Mouse (Mus musculus) embryonic facial prominence, embryonic 13.5 days (tissue): Measurements from ENCODE around the gene Ccdc8. TPM values are rescaled to one million over a fixed set of nuclear protein-coding genes. Genes with fewer than 3 reads are reported as not detected.
A peak's percentile ranks its signal among the peaks of the same experiment; 100 is the strongest.

Experiments used
- ATAC-seq: fragments of 200-750 bp; cut with Nextera tagmentation; 2 replicates; pipeline ENCODE4 v1.8.0; 2017; ENCODE audit warnings: low read depth; ENCODE audit not compliant: insufficient number of reproducible peaks, insufficient read depth, low FRiP score, low TSS enrichment
- H3K27ac ChIP-seq: fragments of 300-500 bp; sonication (generic); 2 replicates; pipeline ENCODE4 v1.5.1; 2015; ENCODE audit warnings: moderate library complexity, mild to moderate bottlenecking, inconsistent platforms
- H3K27me3 ChIP-seq: fragments of 300-500 bp; sonication (generic); 2 replicates; pipeline ENCODE4 v1.6.1; 2015; ENCODE audit warnings: mild to moderate bottlenecking, inconsistent platforms
- H3K36me3 ChIP-seq: fragments of 300-500 bp; sonication (generic); 2 replicates; pipeline ENCODE4 v1.6.1; 2015; ENCODE audit warnings: mild to moderate bottlenecking, inconsistent platforms
- H3K4me1 ChIP-seq: fragments of 300-500 bp; sonication (generic); 2 replicates; pipeline ENCODE4 v1.6.1; 2015; ENCODE audit warnings: inconsistent platforms
- H3K4me2 ChIP-seq: fragments of 300-500 bp; sonication (generic); 2 replicates; pipeline ENCODE4 v1.6.1; 2015; ENCODE audit warnings: moderate library complexity, mild to moderate bottlenecking, inconsistent platforms
- H3K4me3 ChIP-seq: fragments of 300-500 bp; sonication (generic); 2 replicates; pipeline ENCODE4 v1.5.1; 2015; ENCODE audit warnings: mild to moderate bottlenecking, inconsistent platforms
- H3K9ac ChIP-seq: fragments of 300-500 bp; sonication (generic); 2 replicates; pipeline ENCODE4 v1.6.1; 2015; ENCODE audit warnings: mild to moderate bottlenecking, inconsistent platforms
- H3K9me3 ChIP-seq: fragments of 300-500 bp; sonication (generic); 2 replicates; pipeline ENCODE4 v1.6.1; 2016; ENCODE audit warnings: inconsistent platforms
- WGBS: fragments of 180-500 bp; shearing (Covaris S2); methylation state at CpG from one replicate; pipeline ENCODE4 v1.1.7; 2015; ENCODE audit warnings: mixed read lengths; 5-methylcytosine and 5-hydroxymethylcytosine counted together
- polyA plus RNA-seq: library from polyadenylated mRNA; unstranded; fragments of >200 nt; fragmentation: Nextera tagmentation; extraction: Ambion mirVana; gene quantifications from 2 replicates; pipeline ENCODE4 v1.2.1, GENCODE M21; 2015

Gene Ccdc8
- polyA plus RNA-seq, 1 experiment from 2014 or later = 22.1 TPM

- Histone ChIP-seq H3K36me3 (peaks cover 90% of the 10 kb centered on the region), H3K4me2 (no peak overlapping the region), H3K4me3 (no peak overlapping the region), H3K27me3 (no peaks in the 10 kb centered on the region), H3K4me1 (0 out of 2 replicates have a peak, but pooled peaks cover 4% of the 10 kb centered on the region), H3K27ac (no peak overlapping the region), H3K9me3 (no peaks in the 10 kb centered on the region), H3K9ac (no peak overlapping the region)
- WGBS = 92% methylated on average over 2 of the region's 2 CpGs
- no peak for ATAC-seq
These were observed 25.4 kb downstream of the Ccdc8 start for GRCm38 (mm10) chr7:17017921-17018320.

GRCm38 (mm10) chr7:17019426-17020166 lies 27.1 kb downstream of the Ccdc8 start:
- Histone ChIP-seq H3K9me3 (no peaks in the 10 kb centered on the region), H3K9ac (0 out of 2 replicates have a peak overlapping the region, but pooled peaks have one; percentile 27), H3K27me3 (no peaks in the 10 kb centered on the region), H3K27ac (no peak overlapping the region), H3K4me3 (no peak overlapping the region), H3K4me2 (no peak overlapping the region), H3K36me3 (peaks cover 87% of the 10 kb centered on the region), H3K4me1 (peaks cover 11% of the 10 kb centered on the region)
- WGBS = 90% methylated on average over 7 of the region's 7 CpGs
- no peak for ATAC-seq

- no peak for ATAC-seq
- Histone ChIP-seq H3K9me3 (no peaks in the 10 kb centered on the region), H3K4me1 (peaks cover 33% of the 10 kb centered on the region), H3K9ac (peak overlapping the region; percentile 11; the same call in 1 of the 2 replicates), H3K4me2 (no peak overlapping the region), H3K36me3 (peaks cover 68% of the 10 kb centered on the region), H3K27ac (no peak overlapping the region), H3K27me3 (no peaks in the 10 kb centered on the region), H3K4me3 (no peak overlapping the region)
- WGBS = 93% methylated on average over 15 of the region's 15 CpGs
These were observed 29.7 kb downstream of the Ccdc8 start for GRCm38 (mm10) chr7:17022176-17022575.

- ATAC-seq = no peak
- Histone ChIP-seq H3K4me2 (no peak overlapping the region), H3K9me3 (no peaks in the 10 kb centered on the region), H3K9ac (peak overlapping the region; percentile 49; the same call in 1 of the 2 replicates), H3K27me3 (no peaks in the 10 kb centered on the region), H3K36me3 (peaks cover 62% of the 10 kb centered on the region), H3K4me1 (peaks cover 33% of the 10 kb centered on the region), H3K4me3 (no peak overlapping the region), H3K27ac (peak overlapping the region; percentile 33; the same call in 1 of the 2 replicates)
- 73% methylated on average over 4 of the region's 4 CpGs for WGBS
These were observed 31.2 kb downstream of the Ccdc8 start for GRCm38 (mm10) chr7:17023701-17024100.

- H3K9me3 ChIP-seq = no peaks in the 10 kb centered on the region
- WGBS = 95% methylated on average over 6 of the region's 6 CpGs
- H3K27ac ChIP-seq = peak overlapping the region; percentile 33; the same call in 1 of the 2 replicates
- H3K4me3 ChIP-seq = no peak overlapping the region
- H3K27me3 ChIP-seq = no peaks in the 10 kb centered on the region
- ATAC-seq = no peak
- peaks cover 33% of the 10 kb centered on the region for H3K4me1 ChIP-seq
- 0 out of 2 replicates have a peak overlapping the region, but pooled peaks have one; percentile 81 for H3K4me2 ChIP-seq
- H3K9ac ChIP-seq = peak overlapping the region; percentile 49; the same call in 1 of the 2 replicates
- H3K36me3 ChIP-seq = peaks cover 58% of the 10 kb centered on the region
These were observed 31.6 kb downstream of the Ccdc8 start for GRCm38 (mm10) chr7:17024141-17024540.

- H3K27ac ChIP-seq = peak overlapping the region; percentile 62; the same call in 1 of the 2 replicates
- H3K4me3 ChIP-seq = 0 out of 2 replicates have a peak overlapping the region, but pooled peaks have one; percentile 90
- ATAC-seq = no peak
- H3K9ac ChIP-seq = peak overlapping the region; percentile 89; the same call in 1 of the 2 replicates
- peaks cover 33% of the 10 kb centered on the region for H3K4me1 ChIP-seq
- H3K36me3 ChIP-seq = peaks cover 50% of the 10 kb centered on the region
- no peaks in the 10 kb centered on the region for H3K27me3 ChIP-seq
- H3K9me3 ChIP-seq = no peaks in the 10 kb centered on the region
- peak overlapping the region; percentile 81 for H3K4me2 ChIP-seq
- WGBS = 73% methylated on average over 10 of the region's 10 CpGs
These were observed 32.5 kb downstream of the Ccdc8 start for GRCm38 (mm10) chr7:17024814-17025504.

GRCm38 (mm10) chr7:17025505-17025894 lies 33.0 kb downstream of the Ccdc8 start:
- Histone ChIP-seq H3K27me3 (no peaks in the 10 kb centered on the region), H3K36me3 (peaks cover 48% of the 10 kb centered on the region), H3K9ac (peak overlapping the region; percentile 89), H3K4me2 (peak overlapping the region; percentile 81), H3K9me3 (no peaks in the 10 kb centered on the region), H3K27ac (peak overlapping the region; percentile 62; the same call in 1 of the 2 replicates), H3K4me1 (peaks cover 33% of the 10 kb centered on the region), H3K4me3 (peak overlapping the region; percentile 90; the same call in 1 of the 2 replicates)
- ATAC-seq = no peak
- 65% methylated on average over 4 of the region's 4 CpGs for WGBS

GRCm38 (mm10) chr7:17025896-17026622 lies 33.6 kb downstream of the Ccdc8 start:
- Histone ChIP-seq H3K4me3 (peak overlapping the region; percentile 90), H3K4me1 (peaks cover 33% of the 10 kb centered on the region), H3K9me3 (no peaks in the 10 kb centered on the region), H3K36me3 (peaks cover 43% of the 10 kb centered on the region), H3K27me3 (no peaks in the 10 kb centered on the region), H3K9ac (peak overlapping the region; percentile 89), H3K27ac (no peak overlapping the region), H3K4me2 (peak overlapping the region; percentile 81)
- 65% methylated on average over 9 of the region's 9 CpGs for WGBS
- ATAC-seq = no peak

GRCm38 (mm10) chr7:17026710-17027587 lies 34.4 kb downstream of the Ccdc8 start:
- peak overlapping the region; percentile 83 for H3K27ac ChIP-seq
- WGBS = 5% methylated on average over 24 of the region's 24 CpGs
- H3K27me3 ChIP-seq = no peaks in the 10 kb centered on the region
- H3K4me2 ChIP-seq = peak overlapping the region; percentile 81
- H3K9me3 ChIP-seq = no peaks in the 10 kb centered on the region
- no peak; the same call in 1 of the 2 replicates for ATAC-seq
- H3K36me3 ChIP-seq = peaks cover 43% of the 10 kb centered on the region
- peak overlapping the region; percentile 89 for H3K9ac ChIP-seq
- peak overlapping the region; percentile 90 for H3K4me3 ChIP-seq
- H3K4me1 ChIP-seq = peaks cover 33% of the 10 kb centered on the region

GRCm38 (mm10) chr7:17027588-17028343 lies 35.3 kb downstream of the Ccdc8 start, which contains the start of gene Ppp5c:
TSS of gene Ppp5c (minus strand) at chr7:17027924.
- H3K27ac ChIP-seq = peak within 1 kb of the TSS; percentile 83
- no peaks in the 10 kb centered on the region for H3K27me3 ChIP-seq
- peaks cover 43% of the 10 kb centered on the region for H3K36me3 ChIP-seq
- under 1% methylated on average over 57 of the region's 58 CpGs for WGBS
- peak within 1 kb of the TSS; percentile 89 for H3K9ac ChIP-seq
- no peaks in the 10 kb centered on the region for H3K9me3 ChIP-seq
- peak; percentile 71 for ATAC-seq
- H3K4me3 ChIP-seq = peak within 1 kb of the TSS; percentile 90
- H3K4me1 ChIP-seq = peaks cover 33% of the 10 kb centered on the region
- peak within 1 kb of the TSS; percentile 81 for H3K4me2 ChIP-seq
